Mouse (Mus musculus) liver, postnatal 0 days (tissue): ENCODE measurements around the gene Ctr9.

Source experiments
- CTCF ChIP-seq: sonication (generic); IDR thresholded peaks from 2 replicates; pipeline ENCODE4 v1.5.1; 2016; ENCODE audit warnings: antibody characterized with exemption, low read depth
- EP300 ChIP-seq: IDR thresholded peaks from 2 replicates; pipeline ENCODE4 v1.6.1; 2016; ENCODE audit warnings: antibody characterized with exemption, low read depth, mild to moderate bottlenecking

DNA sequence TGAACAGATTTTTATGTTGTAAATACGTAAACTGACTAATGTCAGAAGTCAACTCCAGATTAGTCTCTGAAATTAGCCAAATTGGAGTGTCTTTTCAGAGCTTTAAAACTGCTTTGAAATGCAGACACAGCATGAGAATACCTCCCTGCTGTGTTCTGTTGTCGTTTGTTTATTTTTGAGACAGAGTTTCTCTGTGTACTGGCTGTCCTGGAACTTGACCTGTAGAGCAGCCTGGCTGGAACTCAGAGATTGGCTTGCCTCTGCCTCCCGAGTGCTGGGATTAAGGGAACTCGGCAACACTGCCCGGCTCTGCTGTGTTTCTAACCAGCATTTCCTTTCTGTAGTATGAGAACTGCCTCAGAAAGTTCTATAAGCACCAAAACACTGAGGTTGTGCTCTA lies 20.2 kb downstream of the Ctr9 start:
- no peak for TF ChIP-seq CTCF
- TF ChIP-seq EP300: no peak
